Mouse (Mus musculus) liver, embryonic 11.5 days (tissue): Measurements from ENCODE around the gene Per3. TPM values are rescaled to one million over a fixed set of nuclear protein-coding genes. Genes with fewer than 3 reads are reported as not detected.
A peak's percentile ranks its signal among the peaks of the same experiment; 100 is the strongest.

ENCODE experiments used
- ATAC-seq: fragments of 200-750 bp; cut with Nextera tagmentation; replicated peaks from 2 replicates; pipeline ENCODE4 v1.8.0; 2017; ENCODE audit warnings: moderate number of reproducible peaks, mild to moderate bottlenecking, moderate TSS enrichment, moderate library complexity; ENCODE audit not compliant: low FRiP score
- DNase-seq: peaks from one replicate; pipeline ENCODE4 v3.0.0-alpha.2; 2017; ENCODE audit warnings: low spot score
- H3K27ac ChIP-seq: fragments of 300-500 bp; sonication (generic); 2 replicates; pipeline ENCODE4 v1.5.1; 2014; ENCODE audit warnings: mild to moderate bottlenecking, low read depth, low read length, control low read depth
- H3K27me3 ChIP-seq: fragments of 300-500 bp; sonication (generic); replicated peaks from 2 replicates; pipeline ENCODE4 v1.6.1; 2014; ENCODE audit warnings: low read length, mixed read lengths; ENCODE audit not compliant: control insufficient read depth, insufficient read depth
- H3K36me3 ChIP-seq: fragments of 300-500 bp; sonication (generic); 2 replicates; pipeline ENCODE4 v1.6.1; 2014; ENCODE audit warnings: mild to moderate bottlenecking, low read length, moderate library complexity, mixed read lengths; ENCODE audit not compliant: control insufficient read depth, insufficient read depth
- H3K4me1 ChIP-seq: fragments of 300-500 bp; sonication (generic); replicated peaks from 2 replicates; pipeline ENCODE4 v1.6.1; 2014; ENCODE audit warnings: low read length, mixed read lengths; ENCODE audit not compliant: control insufficient read depth, insufficient read depth
- H3K4me2 ChIP-seq: fragments of 300-500 bp; sonication (generic); 2 replicates; pipeline ENCODE4 v1.6.1; 2014; ENCODE audit warnings: mild to moderate bottlenecking, control low read depth, moderate library complexity
- H3K4me3 ChIP-seq: fragments of 300-500 bp; sonication (generic); 2 replicates; pipeline ENCODE4 v1.5.1; 2014; ENCODE audit warnings: low read depth, low read length, control low read depth
- H3K9ac ChIP-seq: fragments of 300-500 bp; sonication (generic); 2 replicates; pipeline ENCODE4 v1.6.1; 2014; ENCODE audit warnings: low read depth, low read length, control low read depth
- H3K9me3 ChIP-seq: fragments of 300-500 bp; sonication (generic); 2 replicates; pipeline ENCODE4 v1.6.1; 2016; ENCODE audit warnings: low read length, inconsistent platforms, mixed read lengths; ENCODE audit not compliant: control insufficient read depth
- WGBS: fragments of 180-500 bp; shearing (Covaris S2); extraction: QIAGEN DNeasy Blood & Tissue Kit; methylation state at CpG from one replicate; pipeline ENCODE4 v1.1.7; 2014; 5-methylcytosine and 5-hydroxymethylcytosine counted together
- polyA plus RNA-seq: library from polyadenylated mRNA; unstranded; fragments of >200 nt; fragmentation: Nextera tagmentation; extraction: Ambion mirVana; gene quantifications from 2 replicates; pipeline ENCODE4 v1.2.1, GENCODE M21; 2014

Per3 gene
- polyA plus RNA-seq: 7.7 and 8.0 TPM in 2 replicates

DNA sequence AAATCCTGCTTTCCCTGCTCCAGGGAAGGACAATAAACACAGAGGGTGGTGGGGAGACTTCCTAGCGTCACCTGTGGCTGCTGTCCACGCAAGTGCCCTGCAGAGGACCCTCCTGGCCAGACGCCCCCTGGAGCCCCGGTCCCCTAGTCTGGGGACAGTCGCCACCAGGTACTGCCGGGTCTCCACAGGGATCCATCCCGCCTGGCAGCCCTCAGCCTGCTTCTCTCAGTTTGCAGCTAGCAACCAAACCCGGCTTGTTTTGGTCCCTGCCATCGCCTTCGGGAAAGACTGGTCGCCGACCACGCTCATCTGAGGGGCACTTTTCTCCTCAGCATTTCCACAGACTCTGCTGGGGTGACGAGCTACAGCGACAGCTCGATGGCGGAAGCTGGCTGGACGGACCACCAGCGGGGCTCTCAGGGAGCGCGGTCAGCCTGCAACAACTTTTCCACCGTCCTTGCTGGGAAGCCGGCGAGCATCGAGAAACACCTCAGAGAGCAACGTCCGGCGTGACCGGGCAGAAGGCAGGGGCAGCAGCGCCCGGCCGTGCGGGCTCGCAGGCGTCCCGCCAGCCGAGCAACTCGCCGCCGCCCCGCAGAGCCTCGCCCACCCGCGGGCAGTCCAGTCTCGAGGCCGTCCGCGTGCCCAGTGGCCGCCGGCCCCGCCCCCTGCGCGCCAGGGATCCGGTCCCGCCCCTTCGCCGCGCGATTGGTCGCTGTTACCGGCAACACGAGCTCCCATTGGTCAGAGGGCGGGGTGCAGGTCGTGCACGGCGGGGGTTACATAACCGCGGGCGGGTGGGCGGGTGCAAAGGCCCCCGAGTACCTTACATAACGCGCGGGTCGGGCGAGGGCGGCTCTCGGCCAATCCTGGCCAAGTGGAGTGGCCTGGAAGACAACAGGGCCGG is at the start of gene Per3:
Per3 (minus strand) TSS at position 629 of the 907 bp plus-strand sequence.
- Histone ChIP-seq H3K4me3 (peak within 1 kb of the TSS; percentile 63), H3K9me3 (no peaks in the 10 kb centered on the region), H3K27ac (peak within 1 kb of the TSS; percentile 62; the same call in 1 of the 2 replicates), H3K36me3 (peaks cover 5% of the 10 kb centered on the region), H3K27me3 (no peaks in the 10 kb centered on the region), H3K9ac (peak within 1 kb of the TSS; percentile 77), H3K4me1 (peaks cover 3% of the 10 kb centered on the region; the same call in 1 of the 2 replicates), H3K4me2 (peak within 1 kb of the TSS; percentile 99)
- ATAC-seq (peak; percentile 99), DNase-seq (peak; percentile 97)
- WGBS: under 1% methylated on average over 76 of the region's 79 CpGs

DNA sequence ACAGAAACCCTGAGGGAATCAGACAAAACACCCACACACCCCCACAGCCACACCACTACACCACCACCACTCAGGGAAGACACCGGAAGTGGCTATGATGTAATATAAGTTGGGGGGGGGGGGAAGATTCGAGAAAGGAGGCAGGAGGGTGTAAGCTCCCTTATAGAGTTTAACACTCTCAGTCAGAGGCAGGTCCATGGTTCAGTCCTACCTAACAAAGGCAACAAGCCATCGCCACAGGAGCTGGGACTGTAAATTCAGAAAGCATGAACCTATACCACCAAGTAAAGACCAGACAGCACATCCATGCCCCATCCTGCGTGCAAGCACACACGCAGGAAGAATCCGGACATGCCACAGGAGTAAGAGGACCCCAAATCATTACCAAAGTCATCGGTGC is 44.8 kb upstream of the Per3 start, which contains the start of gene Gm13090:
Gm13090 (plus strand) TSS at position 301 of the 400 bp plus-strand sequence.
- no peak for ATAC-seq
- Histone ChIP-seq H3K9ac (no peak within 1 kb of the TSS), H3K4me3 (no peak within 1 kb of the TSS), H3K27ac (no peak within 1 kb of the TSS), H3K9me3 (no peaks in the 10 kb centered on the region), H3K27me3 (no peaks in the 10 kb centered on the region), H3K4me2 (no peak within 1 kb of the TSS), H3K36me3 (no peaks in the 10 kb centered on the region), H3K4me1 (no peaks in the 10 kb centered on the region)
- DNase-seq: no peak
- WGBS: 85% methylated on average over 7 of the region's 7 CpGs

DNA sequence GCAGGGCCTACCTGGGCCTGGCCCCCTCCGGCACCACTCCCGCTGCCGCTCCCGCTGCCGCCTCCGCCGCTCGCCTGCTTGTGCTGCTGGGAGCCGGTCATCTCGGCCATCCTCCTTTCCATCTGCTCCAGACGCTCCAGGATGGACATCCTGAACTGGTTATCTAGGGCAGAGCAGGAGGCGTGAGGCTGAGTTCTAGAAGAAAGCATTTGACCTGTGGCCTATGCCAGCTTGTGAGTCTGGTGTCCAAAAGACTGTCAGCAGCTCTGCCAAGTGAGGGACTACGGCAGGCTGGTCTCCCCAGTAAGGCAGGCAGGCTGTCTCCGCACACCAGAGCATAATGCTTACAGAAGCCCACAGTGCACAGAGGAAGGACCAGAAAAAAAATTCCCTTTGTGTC is 44.4 kb upstream of the Per3 start:
- Histone ChIP-seq H3K4me3 (no peak overlapping the region), H3K27ac (no peak overlapping the region), H3K36me3 (no peaks in the 10 kb centered on the region), H3K9me3 (no peaks in the 10 kb centered on the region), H3K9ac (no peak overlapping the region), H3K4me2 (no peak overlapping the region), H3K27me3 (no peaks in the 10 kb centered on the region), H3K4me1 (no peaks in the 10 kb centered on the region)
- WGBS: 85% methylated on average over 14 of the region's 14 CpGs
- ATAC-seq (no peak), DNase-seq (no peak)

DNA sequence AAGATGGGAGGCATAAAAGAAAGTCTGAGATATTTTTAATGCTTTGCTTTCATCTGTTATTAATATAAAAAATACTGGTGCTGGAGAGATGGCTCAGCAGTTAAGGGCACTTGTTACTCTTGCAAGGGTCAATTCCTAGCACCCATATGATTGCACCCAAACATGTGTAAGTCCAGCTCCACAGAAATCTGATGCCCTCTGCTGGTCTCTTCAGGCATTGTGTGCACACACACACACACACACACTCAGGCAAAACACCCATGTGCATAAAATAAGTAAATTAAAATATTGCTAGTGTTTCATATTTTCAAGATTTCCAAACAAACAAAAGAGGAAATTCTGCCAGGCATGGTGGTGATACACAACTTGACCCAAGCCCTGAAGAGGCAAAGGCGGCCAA is 42.9 kb upstream of the Per3 start:
- DNase-seq (no peak), ATAC-seq (no peak)
- H3K27me3 ChIP-seq: no peaks in the 10 kb centered on the region
- no peaks in the 10 kb centered on the region for H3K36me3 ChIP-seq
- no peak overlapping the region for H3K4me3 ChIP-seq
- H3K4me2 ChIP-seq: no peak overlapping the region
- H3K4me1 ChIP-seq: no peaks in the 10 kb centered on the region
- 90% methylated on average over 1 of the region's 1 CpGs for WGBS
- H3K9me3 ChIP-seq: no peaks in the 10 kb centered on the region
- H3K27ac ChIP-seq: no peak overlapping the region
- no peak overlapping the region for H3K9ac ChIP-seq

DNA sequence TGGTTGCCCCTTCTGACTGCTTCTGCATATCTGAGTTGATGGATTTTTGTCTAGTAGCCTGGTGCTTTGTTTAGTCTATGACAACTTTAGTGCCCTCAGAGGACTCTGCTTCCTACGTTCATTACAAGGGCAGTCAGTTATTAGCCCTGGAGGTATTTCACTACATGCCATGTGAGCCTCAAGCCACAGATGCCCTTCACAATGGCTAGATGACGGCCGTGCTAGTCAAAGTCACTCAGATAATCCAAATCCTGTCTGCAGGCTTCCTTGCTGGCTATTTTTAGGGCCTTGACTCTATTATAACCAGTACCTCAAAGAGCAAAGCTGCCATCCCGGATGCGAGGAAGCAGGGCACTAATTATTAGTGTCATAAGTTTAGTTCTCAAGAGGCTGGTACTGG is 38.6 kb upstream of the Per3 start:
- H3K27me3 ChIP-seq: no peaks in the 10 kb centered on the region
- DNase-seq (no peak), ATAC-seq (no peak)
- no peak overlapping the region for H3K4me2 ChIP-seq
- 78% methylated on average over 5 of the region's 5 CpGs for WGBS
- H3K4me1 ChIP-seq: no peaks in the 10 kb centered on the region
- no peak overlapping the region for H3K27ac ChIP-seq
- no peak overlapping the region for H3K4me3 ChIP-seq
- H3K9me3 ChIP-seq: no peaks in the 10 kb centered on the region
- H3K36me3 ChIP-seq: no peaks in the 10 kb centered on the region; the same call in 1 of the 2 replicates
- no peak overlapping the region for H3K9ac ChIP-seq

DNA sequence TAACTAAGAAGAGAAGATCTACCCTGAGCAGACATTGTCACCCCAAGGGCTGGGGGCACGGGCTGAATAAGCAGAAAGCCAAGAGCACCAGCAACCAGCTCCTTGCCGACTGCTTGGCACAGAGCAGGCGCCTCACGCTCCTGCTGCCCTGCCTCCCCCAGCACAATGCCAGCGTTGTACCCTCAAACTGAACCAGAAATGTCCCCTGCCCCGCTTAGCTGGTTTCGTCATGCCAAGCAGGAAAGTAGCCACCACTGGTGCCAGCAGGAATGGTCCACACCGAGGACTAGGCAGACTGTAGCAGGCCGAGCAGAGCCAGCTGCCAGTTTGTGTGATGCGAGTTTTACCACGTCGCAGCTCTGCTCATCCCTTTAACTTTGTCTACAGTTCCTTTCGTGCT is 37.5 kb upstream of the Per3 start:
- no peak overlapping the region for H3K4me3 ChIP-seq
- DNase-seq (no peak), ATAC-seq (no peak)
- H3K9me3 ChIP-seq: no peaks in the 10 kb centered on the region
- 87% methylated on average over 13 of the region's 13 CpGs for WGBS
- H3K4me2 ChIP-seq: no peak overlapping the region
- H3K27ac ChIP-seq: no peak overlapping the region
- H3K9ac ChIP-seq: no peak overlapping the region
- H3K4me1 ChIP-seq: no peaks in the 10 kb centered on the region
- no peaks in the 10 kb centered on the region for H3K27me3 ChIP-seq
- H3K36me3 ChIP-seq: no peaks in the 10 kb centered on the region; the same call in 1 of the 2 replicates

DNA sequence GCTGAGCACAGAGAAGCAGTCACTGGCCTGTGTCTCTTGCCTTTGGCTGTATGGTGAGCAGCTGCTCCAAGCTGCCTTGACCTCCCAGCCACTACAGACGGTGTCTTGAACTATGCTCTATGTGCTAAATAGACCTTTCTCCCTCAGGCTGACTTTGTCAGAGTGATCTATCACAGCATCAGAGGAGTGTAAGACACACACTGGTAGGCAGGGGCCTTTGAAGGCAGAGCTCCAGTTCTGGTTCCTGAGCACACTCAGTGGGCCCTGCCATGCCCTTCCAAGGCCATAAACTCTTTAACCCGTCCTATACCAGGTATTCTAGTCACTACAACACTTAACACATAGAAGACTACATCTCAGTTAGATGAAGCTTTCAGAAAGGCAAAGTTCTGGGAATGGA is 36.9 kb upstream of the Per3 start:
- Histone ChIP-seq H3K4me1 (no peaks in the 10 kb centered on the region), H3K27me3 (no peaks in the 10 kb centered on the region), H3K4me2 (no peak overlapping the region), H3K9me3 (no peaks in the 10 kb centered on the region), H3K36me3 (no peaks in the 10 kb centered on the region; the same call in 1 of the 2 replicates), H3K9ac (no peak overlapping the region), H3K27ac (no peak overlapping the region), H3K4me3 (no peak overlapping the region)
- ATAC-seq (no peak), DNase-seq (no peak)
- WGBS: 80% methylated on average over 2 of the region's 2 CpGs

DNA sequence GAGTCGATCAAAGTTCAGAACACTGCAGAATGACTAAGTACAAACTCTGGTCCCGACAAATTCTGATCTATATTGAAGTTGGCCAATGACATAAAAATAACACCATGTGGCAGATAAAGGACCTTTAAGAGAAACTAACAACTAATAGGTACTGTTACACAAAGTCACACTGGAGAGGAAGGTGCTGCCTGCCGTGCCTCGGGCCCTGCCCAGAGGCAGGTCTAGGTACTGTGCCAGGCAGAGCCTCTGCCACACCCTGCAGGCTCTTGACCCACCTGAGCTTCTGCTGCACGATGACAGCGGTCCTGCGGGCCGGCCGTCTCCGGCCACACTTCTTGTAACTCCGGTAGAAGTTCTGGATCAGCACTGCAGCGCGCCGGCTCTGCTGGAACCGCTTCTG is 30.4 kb upstream of the Per3 start:
- H3K27ac ChIP-seq: no peak overlapping the region
- H3K4me3 ChIP-seq: no peak overlapping the region
- no peak overlapping the region for H3K9ac ChIP-seq
- ATAC-seq (no peak), DNase-seq (no peak)
- H3K27me3 ChIP-seq: no peaks in the 10 kb centered on the region
- WGBS: 94% methylated on average over 15 of the region's 15 CpGs
- no peaks in the 10 kb centered on the region for H3K9me3 ChIP-seq
- no peak overlapping the region for H3K4me2 ChIP-seq
- no peaks in the 10 kb centered on the region for H3K36me3 ChIP-seq
- no peaks in the 10 kb centered on the region for H3K4me1 ChIP-seq
